Mouse (Mus musculus) frontal cortex, postnatal 25 days (tissue): Measurements from ENCODE around the gene Tchp.

Experiments
- DNase-seq, 2 experiments: peaks; one replicate each; pipeline ENCODE4 v3.0.0; 2022; ENCODE audit warnings: low spot score in 2 of 2

Gene Tchp

GRCm38 (mm10) chr5:114738707-114739241 is 31.2 kb downstream of the Tchp start:
- DNase-seq: no peak

GRCm38 (mm10) chr5:114740595-114740994 is 33.0 kb downstream of the Tchp start:
- DNase-seq: no peak

- no peak for DNase-seq
Observed at GRCm38 (mm10) chr5:114742572-114742971, 35.0 kb downstream of the Tchp start.

GRCm38 (mm10) chr5:114742998-114743696 is 35.6 kb downstream of the Tchp start:
- no peak for DNase-seq

- no peak for DNase-seq
Observed at GRCm38 (mm10) chr5:114743697-114744090, 36.1 kb downstream of the Tchp start.

- no peak for DNase-seq
Observed at GRCm38 (mm10) chr5:114745581-114745980, 38.0 kb downstream of the Tchp start.

- DNase-seq: no peak
Observed at GRCm38 (mm10) chr5:114746886-114747285, 39.3 kb downstream of the Tchp start.

GRCm38 (mm10) chr5:114747521-114747920 is 40.0 kb downstream of the Tchp start:
- DNase-seq: no peak

GRCm38 (mm10) chr5:114750325-114750724 is 42.8 kb downstream of the Tchp start:
- no peak for DNase-seq

GRCm38 (mm10) chr5:114752397-114752796 is 44.8 kb downstream of the Tchp start:
- DNase-seq: no peak

GRCm38 (mm10) chr5:114753384-114753783 is 45.8 kb downstream of the Tchp start:
- no peak for DNase-seq

GRCm38 (mm10) chr5:114759536-114760090 is 52.1 kb downstream of the Tchp start:
- DNase-seq: no peak

- DNase-seq: no peak
Observed at GRCm38 (mm10) chr5:114761980-114762379, 54.4 kb downstream of the Tchp start.

- DNase-seq: no peak
Observed at GRCm38 (mm10) chr5:114764812-114765735, 57.5 kb downstream of the Tchp start.

GRCm38 (mm10) chr5:114766686-114767085 is 59.1 kb downstream of the Tchp start:
- no peak for DNase-seq

GRCm38 (mm10) chr5:114767185-114767584 is 59.6 kb downstream of the Tchp start:
- no peak for DNase-seq

- no peak for DNase-seq
Observed at GRCm38 (mm10) chr5:114769786-114770185, 62.2 kb downstream of the Tchp start.

GRCm38 (mm10) chr5:114771796-114772195 is 64.2 kb downstream of the Tchp start:
- no peak for DNase-seq
